Mouse (Mus musculus): Measurements from ENCODE around the gene Bcl10.
"Not testable (repeated sequence)": the region's sequence is repeated elsewhere in the genome, so short reads cannot be mapped to it uniquely, and the experiment has no call there.

Gene Bcl10

GRCm38 (mm10) chr3:145950034-145950814 is 27.6 kb downstream of the Bcl10 start:
- peak; percentile 77 for DNase-seq (ENCODE audit: low read depth, low spot score)

GRCm38 (mm10) chr3:145950815-145951130 is 28.2 kb downstream of the Bcl10 start:
- DNase-seq (ENCODE audit: low read depth, low spot score): no peak

GRCm38 (mm10) chr3:145951287-145952165 is 28.9 kb downstream of the Bcl10 start:
- DNase-seq (ENCODE audit: low read depth, low spot score): no peak

- DNase-seq (ENCODE audit: low read depth, low spot score): no peak
Measured at GRCm38 (mm10) chr3:145952945-145953344, 30.3 kb downstream of the Bcl10 start.

- DNase-seq (ENCODE audit: low read depth, low spot score): no peak
Measured at GRCm38 (mm10) chr3:145953411-145953810, 30.8 kb downstream of the Bcl10 start.

GRCm38 (mm10) chr3:145959824-145960223 is 37.2 kb downstream of the Bcl10 start:
- no peak for DNase-seq (ENCODE audit: low read depth, low spot score)

GRCm38 (mm10) chr3:145962411-145962810 is 39.8 kb downstream of the Bcl10 start:
- no peak for DNase-seq (ENCODE audit: low read depth, low spot score)

- no peak for DNase-seq (ENCODE audit: low read depth, low spot score)
Measured at GRCm38 (mm10) chr3:145963101-145964017, 40.8 kb downstream of the Bcl10 start.

- DNase-seq (ENCODE audit: low read depth, low spot score): peak; percentile 20
Measured at GRCm38 (mm10) chr3:145964018-145964387, 41.4 kb downstream of the Bcl10 start.

GRCm38 (mm10) chr3:145964473-145964872 is 41.9 kb downstream of the Bcl10 start:
- DNase-seq (ENCODE audit: low read depth, low spot score): peak; percentile 64

- not testable (repeated sequence) for DNase-seq (ENCODE audit: low read depth, low spot score)
Measured at GRCm38 (mm10) chr3:145965583-145965982, 43.0 kb downstream of the Bcl10 start.

- DNase-seq (ENCODE audit: low read depth, low spot score): no peak
Measured at GRCm38 (mm10) chr3:145966806-145967205, 44.2 kb downstream of the Bcl10 start.

GRCm38 (mm10) chr3:145969031-145969501 is 46.5 kb downstream of the Bcl10 start:
- no peak for DNase-seq (ENCODE audit: low read depth, low spot score)

- no peak for DNase-seq (ENCODE audit: low read depth, low spot score)
Measured at GRCm38 (mm10) chr3:145971501-145971900, 48.9 kb downstream of the Bcl10 start.

GRCm38 (mm10) chr3:145974986-145975385 is 52.4 kb downstream of the Bcl10 start:
- DNase-seq (ENCODE audit: low read depth, low spot score): no peak
